Mouse (Mus musculus) cerebellum, postnatal 14 days (tissue): Measurements from ENCODE around the gene Mapk6.
"Not testable (repeated sequence)": the region's sequence is repeated elsewhere in the genome, so short reads cannot be mapped to it uniquely, and the experiment has no call there.

Source experiments
- DNase-seq, 2 experiments: peaks; one replicate each; pipeline ENCODE4 v3.0.0; 2021; ENCODE audit warnings: mixed read lengths in 2 of 2

The Mapk6 gene

GRCm38 (mm10) chr9:75409852-75410378 lies at the start of gene Mapk6:
Gene Mapk6 (minus strand): TSS chr9:75410005.
- DNase-seq, result peak; percentile 97 to 100

- no peak for DNase-seq
Observed at GRCm38 (mm10) chr9:75455684-75456083, 45.9 kb upstream of the Mapk6 start.

- no peak for DNase-seq
Observed at GRCm38 (mm10) chr9:75453994-75454393, 44.2 kb upstream of the Mapk6 start.

GRCm38 (mm10) chr9:75448021-75448420 lies 38.2 kb upstream of the Mapk6 start:
- no peak for DNase-seq

GRCm38 (mm10) chr9:75446574-75446973 lies 36.8 kb upstream of the Mapk6 start:
- DNase-seq, result not testable (repeated sequence)

- no peak for DNase-seq
Observed at GRCm38 (mm10) chr9:75444981-75445380, 35.2 kb upstream of the Mapk6 start.

- no peak for DNase-seq
Observed at GRCm38 (mm10) chr9:75441691-75442131, 31.9 kb upstream of the Mapk6 start.

GRCm38 (mm10) chr9:75440796-75441666 lies 31.2 kb upstream of the Mapk6 start, which contains the start of gene Leo1:
Gene Leo1 (plus strand): TSS chr9:75441524.
- DNase-seq, result peak; percentile 88 to 92

GRCm38 (mm10) chr9:75437653-75438385 lies 28.0 kb upstream of the Mapk6 start:
- peak in 1 of 2 experiments; percentile 69 for DNase-seq

- DNase-seq, result peak; percentile 71 to 82
Observed at GRCm38 (mm10) chr9:75435918-75436317, 26.1 kb upstream of the Mapk6 start.

GRCm38 (mm10) chr9:75435291-75435690 lies 25.5 kb upstream of the Mapk6 start:
- DNase-seq, result no peak

- no peak for DNase-seq
Observed at GRCm38 (mm10) chr9:75434872-75435271, 25.1 kb upstream of the Mapk6 start.

GRCm38 (mm10) chr9:75434172-75434793 lies 24.5 kb upstream of the Mapk6 start:
- peak; percentile 78 to 80 for DNase-seq

GRCm38 (mm10) chr9:75432694-75433093 lies 22.9 kb upstream of the Mapk6 start:
- no peak for DNase-seq

GRCm38 (mm10) chr9:75430822-75431621 lies 21.2 kb upstream of the Mapk6 start:
- peak; percentile 67 to 72 for DNase-seq

- no peak for DNase-seq
Observed at GRCm38 (mm10) chr9:75429657-75430056, 19.9 kb upstream of the Mapk6 start.

- no peak for DNase-seq
Observed at GRCm38 (mm10) chr9:75429040-75429439, 19.2 kb upstream of the Mapk6 start.

GRCm38 (mm10) chr9:75428274-75428600 lies 18.4 kb upstream of the Mapk6 start:
- no peak for DNase-seq

GRCm38 (mm10) chr9:75427366-75428273 lies 17.8 kb upstream of the Mapk6 start:
- peak; percentile 75 to 86 for DNase-seq

- no peak for DNase-seq
Observed at GRCm38 (mm10) chr9:75425796-75426391, 16.1 kb upstream of the Mapk6 start.
